Mouse (Mus musculus) heart, embryonic 12.5 days (tissue): ENCODE measurements around the gene Krt7. TPM values are rescaled to one million over a fixed set of nuclear protein-coding genes. Genes with fewer than 3 reads are reported as not detected.

Experiments used
- ATAC-seq: fragments of 200-750 bp; cut with Nextera tagmentation; 2 replicates; pipeline ENCODE4 v1.8.0; 2017; ENCODE audit warnings: moderate TSS enrichment, moderate library complexity; ENCODE audit not compliant: insufficient number of reproducible peaks, low FRiP score
- H3K27ac ChIP-seq: fragments of 300-500 bp; sonication (generic); 2 replicates; pipeline ENCODE4 v1.5.1; 2016; ENCODE audit warnings: mild to moderate bottlenecking, moderate library complexity; ENCODE audit not compliant: poor library complexity, severe bottlenecking
- H3K27me3 ChIP-seq: fragments of 300-500 bp; sonication (generic); replicated peaks from 2 replicates; pipeline ENCODE4 v1.6.1; 2016; ENCODE audit warnings: mild to moderate bottlenecking, moderate library complexity
- H3K36me3 ChIP-seq: fragments of 300-500 bp; sonication (generic); 2 replicates; pipeline ENCODE4 v1.6.1; 2016; ENCODE audit warnings: mild to moderate bottlenecking, moderate library complexity
- H3K4me1 ChIP-seq: fragments of 300-500 bp; sonication (generic); replicated peaks from 2 replicates; pipeline ENCODE4 v1.6.1; 2016; ENCODE audit warnings: mild to moderate bottlenecking
- H3K4me2 ChIP-seq: fragments of 300-500 bp; sonication (generic); 2 replicates; pipeline ENCODE4 v1.6.1; 2016; ENCODE audit warnings: mild to moderate bottlenecking, moderate library complexity
- H3K4me3 ChIP-seq: fragments of 300-500 bp; sonication (generic); 2 replicates; pipeline ENCODE4 v1.5.1; 2016; ENCODE audit warnings: mild to moderate bottlenecking
- H3K9ac ChIP-seq: fragments of 300-500 bp; sonication (generic); 2 replicates; pipeline ENCODE4 v1.6.1; 2016; ENCODE audit warnings: mild to moderate bottlenecking, moderate library complexity
- H3K9me3 ChIP-seq: fragments of 300-500 bp; sonication (generic); replicated peaks from 2 replicates; pipeline ENCODE4 v1.6.1; 2016; ENCODE audit warnings: mild to moderate bottlenecking, moderate library complexity
- WGBS: fragments of 180-500 bp; shearing (Covaris S2); methylation state at CpG from one replicate; pipeline ENCODE4 v1.1.7; 2016; 5-methylcytosine and 5-hydroxymethylcytosine counted together
- microRNA counts: library from miRNA; unstranded; fragments of <30 nt; microRNA quantifications from one replicate; lab custom pipeline; 2017
- microRNA-seq: library from miRNA; unstranded; fragments of <30 nt; microRNA quantifications from one replicate; pipeline ENCODE4, GENCODE M21; 2017
- polyA plus RNA-seq: library from polyadenylated mRNA; unstranded; fragments of >200 nt; fragmentation: Nextera tagmentation; extraction: Ambion mirVana; gene quantifications from 2 replicates; pipeline ENCODE4 v1.2.1, GENCODE M21; 2016

Gene Krt7
- polyA plus RNA-seq, 1 experiment from 2014 or later = 25.1 TPM

GRCm38 (mm10) chr15:101479007-101479665 lies 68.3 kb downstream of the Krt7 start:
- H3K4me3 ChIP-seq = peak overlapping the region; percentile 34
- peaks cover 11% of the 10 kb centered on the region for H3K4me1 ChIP-seq
- H3K4me2 ChIP-seq = peak overlapping the region; percentile 72
- no peaks in the 10 kb centered on the region for H3K36me3 ChIP-seq
- 13% methylated on average over 31 of the region's 31 CpGs for WGBS
- no peak overlapping the region for H3K9ac ChIP-seq
- no peak for ATAC-seq
- H3K9me3 ChIP-seq = no peaks in the 10 kb centered on the region
- H3K27ac ChIP-seq = no peak overlapping the region
- H3K27me3 ChIP-seq = peaks cover 52% of the 10 kb centered on the region

GRCm38 (mm10) chr15:101479666-101480060 lies 68.8 kb downstream of the Krt7 start:
- no peak for ATAC-seq
- Histone ChIP-seq H3K9me3 (no peaks in the 10 kb centered on the region), H3K27ac (no peak overlapping the region), H3K36me3 (no peaks in the 10 kb centered on the region), H3K9ac (no peak overlapping the region), H3K4me2 (peak overlapping the region; percentile 72), H3K4me1 (peaks cover 11% of the 10 kb centered on the region), H3K4me3 (peak overlapping the region; percentile 34), H3K27me3 (peaks cover 52% of the 10 kb centered on the region)
- WGBS = 35% methylated on average over 11 of the region's 11 CpGs

MicroRNAs encoded within 50 kb of the gene (microRNA counts, 519-probe panel; counts per million panel counts)
- microRNA mmu-miR-1941-3p (lab: Ali Mortazavi, UCI) = not detected
- microRNA mmu-miR-1941-5p (lab: Ali Mortazavi, UCI) = not detected

Small RNAs within 50 kb of the gene (microRNA-seq; reads per million reads assigned to microRNA genes)
- 0.71 reads per million for gene Mir1941

Other genes with a start within 250 kb of the Krt7 start
- 6.8 TPM in 2 replicates for gene Acvr1b, start 237.0 kb upstream of the Krt7 start, polyA plus RNA-seq
- gene Grasp, start 186.9 kb upstream of the Krt7 start, polyA plus RNA-seq = 6.6 and 7.3 TPM in 2 replicates
- 14.4 and 17.4 TPM in 2 replicates for gene Nr4a1, start 156.8 kb upstream of the Krt7 start, polyA plus RNA-seq
- gene Atg101, start 126.8 kb upstream of the Krt7 start, polyA plus RNA-seq = 46.6 and 49.7 TPM in 2 replicates
- 0.73 and 0.83 TPM in 2 replicates for gene 6030408B16Rik, start 117.8 kb upstream of the Krt7 start, polyA plus RNA-seq
- gene Krt80, start 40.9 kb upstream of the Krt7 start, polyA plus RNA-seq = 7.0 and 7.5 TPM in 2 replicates
- gene Krt87, start 27.8 kb downstream of the Krt7 start, polyA plus RNA-seq = not detected in 2 replicates
- not detected in 2 replicates for gene Krt88, start 36.7 kb downstream of the Krt7 start, polyA plus RNA-seq
- not detected in 2 replicates for gene Krt81, start 52.7 kb downstream of the Krt7 start, polyA plus RNA-seq
- not detected in 2 replicates for gene Krt86, start 62.4 kb downstream of the Krt7 start, polyA plus RNA-seq
- gene Krt83, start 80.5 kb downstream of the Krt7 start, polyA plus RNA-seq = not detected in 2 replicates
- gene Gm49425, start 106.2 kb downstream of the Krt7 start, polyA plus RNA-seq = not detected in 2 replicates
- not detected in 2 replicates for gene Krt84, start 121.8 kb downstream of the Krt7 start, polyA plus RNA-seq
- gene Krt82, start 139.6 kb downstream of the Krt7 start, polyA plus RNA-seq = not detected in 2 replicates
- gene Krt90, start 151.9 kb downstream of the Krt7 start, polyA plus RNA-seq = 0.06 and 0.28 TPM in 2 replicates
- not detected in 2 replicates for gene Krt75, start 162.9 kb downstream of the Krt7 start, polyA plus RNA-seq
- gene Gm5414, start 217.1 kb downstream of the Krt7 start, polyA plus RNA-seq = not detected in 2 replicates
- not detected in 2 replicates for gene Gm5478, start 236.3 kb downstream of the Krt7 start, polyA plus RNA-seq